Mouse (Mus musculus) hindbrain, embryonic 12.5 days (tissue): Measurements from ENCODE around the gene Zbed5. TPM values are rescaled to one million over a fixed set of nuclear protein-coding genes. Genes with fewer than 3 reads are reported as not detected.
"Not testable (repeated sequence)": the region's sequence is repeated elsewhere in the genome, so short reads cannot be mapped to it uniquely, and the experiment has no call there.

Source experiments
- ATAC-seq: fragments of 200-750 bp; cut with Nextera tagmentation; 2 replicates; pipeline ENCODE4 v1.8.0; 2017; ENCODE audit warnings: moderate TSS enrichment; ENCODE audit not compliant: low FRiP score
- H3K27ac ChIP-seq: fragments of 300-500 bp; sonication (generic); 2 replicates; pipeline ENCODE4 v1.5.1; 2016; ENCODE audit warnings: mild to moderate bottlenecking
- H3K27me3 ChIP-seq: fragments of 300-500 bp; sonication (generic); 2 replicates; pipeline ENCODE4 v1.6.1; 2016; ENCODE audit warnings: mild to moderate bottlenecking
- H3K36me3 ChIP-seq: fragments of 300-500 bp; sonication (generic); 2 replicates; pipeline ENCODE4 v1.6.1; 2016; ENCODE audit warnings: mild to moderate bottlenecking
- H3K4me1 ChIP-seq: fragments of 300-500 bp; sonication (generic); 2 replicates; pipeline ENCODE4 v1.6.1; 2016
- H3K4me2 ChIP-seq: fragments of 300-500 bp; sonication (generic); replicated peaks from 2 replicates; pipeline ENCODE4 v1.6.1; 2016; ENCODE audit warnings: mild to moderate bottlenecking
- H3K4me3 ChIP-seq: fragments of 300-500 bp; sonication (generic); 2 replicates; pipeline ENCODE4 v1.5.1; 2016; ENCODE audit warnings: mild to moderate bottlenecking
- H3K9ac ChIP-seq: fragments of 300-500 bp; sonication (generic); 2 replicates; pipeline ENCODE4 v1.6.1; 2016; ENCODE audit warnings: mild to moderate bottlenecking, moderate library complexity
- H3K9me3 ChIP-seq: fragments of 300-500 bp; sonication (generic); replicated peaks from 2 replicates; pipeline ENCODE4 v1.6.1; 2016; ENCODE audit warnings: mild to moderate bottlenecking
- WGBS: fragments of 180-500 bp; shearing (Covaris S2); methylation state at CpG from one replicate; pipeline ENCODE4 v1.1.7; 2016; 5-methylcytosine and 5-hydroxymethylcytosine counted together
- polyA plus RNA-seq: library from polyadenylated mRNA; unstranded; fragments of >200 nt; fragmentation: Nextera tagmentation; extraction: Ambion mirVana; gene quantifications from 2 replicates; pipeline ENCODE4 v1.2.1, GENCODE M21; 2016

The Zbed5 gene
- polyA plus RNA-seq, 1 experiment from 2014 or later = 10.9 TPM

GRCm38 (mm10) chr5:129941495-129942045 is 46.0 kb downstream of the Zbed5 start, which contains the start of gene Vkorc1l1:
TSS of gene Vkorc1l1 (plus strand) at chr5:129941970.
- H3K36me3 ChIP-seq = peaks cover 8% of the 10 kb centered on the region; the same call in 1 of the 2 replicates
- WGBS = under 1% methylated on average over 56 of the region's 59 CpGs
- peak within 1 kb of the TSS; percentile 90 for H3K9ac ChIP-seq
- H3K9me3 ChIP-seq = no peaks in the 10 kb centered on the region
- peak within 1 kb of the TSS; percentile 90 for H3K4me3 ChIP-seq
- H3K4me1 ChIP-seq = peaks cover 6% of the 10 kb centered on the region; the same call in 1 of the 2 replicates
- H3K27ac ChIP-seq = peak within 1 kb of the TSS; percentile 79
- no peaks in the 10 kb centered on the region for H3K27me3 ChIP-seq
- H3K4me2 ChIP-seq = peak within 1 kb of the TSS; percentile 74
- ATAC-seq = peak; percentile 96

GRCm38 (mm10) chr5:129942073-129942939 is 46.8 kb downstream of the Zbed5 start:
- Histone ChIP-seq H3K9ac (peak overlapping the region; percentile 90), H3K27ac (peak overlapping the region; percentile 79), H3K4me3 (peak overlapping the region; percentile 90), H3K4me2 (peak overlapping the region; percentile 74)
- peak; percentile 68 for ATAC-seq
- not testable (repeated sequence) for H3K4me1 ChIP-seq, H3K9me3 ChIP-seq, H3K27me3 ChIP-seq, H3K36me3 ChIP-seq
- under 1% methylated on average over 49 of the region's 82 CpGs for WGBS

GRCm38 (mm10) chr5:129943402-129943801 is 47.9 kb downstream of the Zbed5 start:
- Histone ChIP-seq H3K36me3 (peaks cover 8% of the 10 kb centered on the region; the same call in 1 of the 2 replicates), H3K4me2 (no peak overlapping the region), H3K27ac (no peak overlapping the region), H3K4me3 (no peak overlapping the region), H3K27me3 (no peaks in the 10 kb centered on the region), H3K4me1 (peaks cover 6% of the 10 kb centered on the region; the same call in 1 of the 2 replicates), H3K9ac (no peak overlapping the region), H3K9me3 (no peaks in the 10 kb centered on the region)
- WGBS = 92% methylated on average over 1 of the region's 1 CpGs
- ATAC-seq = no peak

- Histone ChIP-seq H3K9ac (no peak overlapping the region), H3K4me3 (no peak overlapping the region), H3K4me2 (no peak overlapping the region), H3K27me3 (no peaks in the 10 kb centered on the region), H3K27ac (no peak overlapping the region), H3K36me3 (peaks cover 8% of the 10 kb centered on the region; the same call in 1 of the 2 replicates), H3K9me3 (no peaks in the 10 kb centered on the region), H3K4me1 (peaks cover 6% of the 10 kb centered on the region; the same call in 1 of the 2 replicates)
- 97% methylated on average over 2 of the region's 2 CpGs for WGBS
- no peak for ATAC-seq
Measured at GRCm38 (mm10) chr5:129947528-129948033, 52.1 kb downstream of the Zbed5 start.

GRCm38 (mm10) chr5:129952143-129952542 is 56.6 kb downstream of the Zbed5 start:
- H3K4me3 ChIP-seq = no peak overlapping the region
- H3K9ac ChIP-seq = no peak overlapping the region
- H3K4me2 ChIP-seq = no peak overlapping the region
- H3K27ac ChIP-seq = no peak overlapping the region
- H3K4me1 ChIP-seq = no peaks in the 10 kb centered on the region
- ATAC-seq = no peak
- no peaks in the 10 kb centered on the region for H3K36me3 ChIP-seq
- 94% methylated on average over 4 of the region's 4 CpGs for WGBS
- H3K9me3 ChIP-seq = no peaks in the 10 kb centered on the region
- no peaks in the 10 kb centered on the region for H3K27me3 ChIP-seq

Other genes with a start within 250 kb of the Zbed5 start
- 5.8 and 6.5 TPM in 2 replicates for gene Zfp11, start 225.6 kb upstream of the Zbed5 start, polyA plus RNA-seq
- not detected in 2 replicates for gene Sept14, start 187.2 kb upstream of the Zbed5 start, polyA plus RNA-seq
- 149 and 151 TPM in 2 replicates for gene Mrps17, start 180.2 kb upstream of the Zbed5 start, polyA plus RNA-seq
- gene Nipsnap2, start 170.7 kb upstream of the Zbed5 start, polyA plus RNA-seq = 81.7 and 94.6 TPM in 2 replicates
- gene Psph, start 108.3 kb upstream of the Zbed5 start, polyA plus RNA-seq = 35.3 and 36.4 TPM in 2 replicates
- 56.8 and 61.3 TPM in 2 replicates for gene Sumf2, start 48.7 kb upstream of the Zbed5 start, polyA plus RNA-seq
- gene Chchd2, start 8.3 kb upstream of the Zbed5 start, polyA plus RNA-seq = 714 and 768 TPM in 2 replicates
- gene Phkg1, start 2.8 kb downstream of the Zbed5 start, polyA plus RNA-seq = 0.34 and 0.46 TPM in 2 replicates
- gene Nupr1l, start 12.8 kb downstream of the Zbed5 start, polyA plus RNA-seq = 4.7 and 6.6 TPM in 2 replicates
- gene Vkorc1l1, start 46.2 kb downstream of the Zbed5 start, polyA plus RNA-seq = 40.9 and 42.4 TPM in 2 replicates
- gene Gusb, start 107.3 kb downstream of the Zbed5 start, polyA plus RNA-seq = 31.4 and 31.5 TPM in 2 replicates
- 23.5 and 34.7 TPM in 2 replicates for gene Asl, start 133.5 kb downstream of the Zbed5 start, polyA plus RNA-seq
- 53.3 and 56.0 TPM in 2 replicates for gene Crcp, start 133.6 kb downstream of the Zbed5 start, polyA plus RNA-seq
- 57.0 and 62.9 TPM in 2 replicates for gene Tpst1, start 177.6 kb downstream of the Zbed5 start, polyA plus RNA-seq
- 8.7 and 10.1 TPM in 2 replicates for gene Kctd7, start 249.1 kb downstream of the Zbed5 start, polyA plus RNA-seq